Mouse (Mus musculus): ENCODE measurements around the gene Sdhaf3. TPM values are rescaled to one million over a fixed set of nuclear protein-coding genes. Genes with fewer than 3 reads are reported as not detected.

Sdhaf3 gene
- total RNA-seq, 2 experiments from 2014 or later = 6.0 to 6.2 TPM

GRCm38 (mm10) chr6:7038835-7039234 is 83.0 kb downstream of the Sdhaf3 start:
- no peak for DNase-seq (ENCODE audit: low spot score in 2 of 2)
- intact Hi-C loops (cut with DNase I) = loop anchor here (5.0 kb wide), 1 partner anchor 782 kb away; no protein-coding TSS in a partner anchor

DNA sequence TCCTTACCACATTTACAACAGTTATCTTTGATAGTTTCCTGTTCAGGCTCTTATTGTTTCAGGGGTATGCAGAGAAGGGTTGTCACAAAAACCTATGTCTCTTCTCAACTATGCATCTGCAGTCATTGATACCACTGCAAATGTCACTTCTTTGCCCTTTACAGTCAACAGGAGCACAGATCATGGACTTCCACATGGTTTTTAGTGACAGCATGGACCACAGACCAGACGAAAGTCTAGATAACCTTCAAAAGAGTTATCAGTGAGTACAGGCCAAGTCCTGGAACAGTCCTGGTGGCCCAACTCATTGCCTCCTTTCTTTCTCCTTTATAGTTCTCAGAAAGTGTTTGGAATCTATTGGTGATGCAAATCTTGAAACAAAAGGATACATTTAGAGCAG is 86.1 kb downstream of the Sdhaf3 start:
- intact Hi-C loops (cut with DNase I) = no loop called here
- DNase-seq (ENCODE audit: low spot score in 2 of 2) = no peak

GRCm38 (mm10) chr6:7062819-7063218 is 107.0 kb downstream of the Sdhaf3 start:
- intact Hi-C loops (cut with DNase I) = no loop called here
- no peak for DNase-seq (ENCODE audit: low spot score in 2 of 2)

DNA sequence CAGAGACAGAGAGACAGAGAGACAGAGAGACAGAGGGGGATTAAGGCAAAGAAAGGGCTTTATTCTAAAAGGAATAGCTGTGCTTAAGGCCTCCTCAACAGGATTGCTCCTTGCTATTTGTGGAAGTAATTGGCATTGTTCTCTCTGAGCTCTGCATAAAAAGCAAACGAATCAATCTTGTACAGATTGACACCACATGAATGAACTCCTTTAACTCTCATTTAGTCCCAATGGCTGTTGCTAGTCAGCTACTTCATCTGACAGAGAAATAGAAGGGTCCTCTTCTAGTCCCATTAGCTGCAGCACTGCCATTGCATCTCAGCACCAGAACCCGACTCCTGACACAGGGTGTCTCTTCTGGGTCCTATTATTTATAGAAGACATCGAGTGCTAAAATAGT is 113.0 kb downstream of the Sdhaf3 start:
- intact Hi-C loops (cut with DNase I) = no loop called here
- no peak for DNase-seq (ENCODE audit: low spot score in 2 of 2)

- no peak for DNase-seq (ENCODE audit: low spot score in 2 of 2)
- intact Hi-C loops (cut with DNase I) = no loop called here
These were observed 113.7 kb downstream of the Sdhaf3 start for GRCm38 (mm10) chr6:7069463-7069862.

DNA sequence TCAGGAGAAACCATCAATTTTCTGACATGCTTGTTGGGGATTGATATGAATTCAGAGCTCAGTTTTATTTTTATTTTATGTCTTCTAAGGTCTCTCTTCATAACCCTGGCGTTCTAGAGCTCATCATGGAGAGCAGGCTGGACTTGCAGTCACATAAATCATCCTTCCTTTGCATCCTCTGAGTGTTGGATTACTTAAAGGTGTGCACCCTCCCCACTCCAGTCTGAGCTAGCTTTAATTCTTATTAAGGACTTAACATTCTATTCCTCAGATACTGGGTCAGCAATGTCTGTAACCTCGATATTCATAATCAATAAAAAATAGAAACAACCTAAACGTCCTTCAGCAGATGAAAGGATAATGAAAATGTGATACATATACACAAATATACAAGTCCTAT is 126.2 kb downstream of the Sdhaf3 start:
- intact Hi-C loops (cut with DNase I) = no loop called here
- DNase-seq (ENCODE audit: low spot score in 2 of 2) = no peak

- intact Hi-C loops (cut with DNase I) = no loop called here
- no peak for DNase-seq (ENCODE audit: low spot score in 2 of 2)
These were observed 126.9 kb downstream of the Sdhaf3 start for GRCm38 (mm10) chr6:7082467-7083259.

- intact Hi-C loops (cut with DNase I) = no loop called here
- DNase-seq (ENCODE audit: low spot score in 2 of 2) = peak; percentile 20 to 49
These were observed 127.9 kb downstream of the Sdhaf3 start for GRCm38 (mm10) chr6:7083661-7084060.

- DNase-seq (ENCODE audit: low spot score in 2 of 2) = peak; percentile 11 to 41
- intact Hi-C loops (cut with DNase I) = no loop called here
These were observed 128.6 kb downstream of the Sdhaf3 start for GRCm38 (mm10) chr6:7084370-7084769.

DNA sequence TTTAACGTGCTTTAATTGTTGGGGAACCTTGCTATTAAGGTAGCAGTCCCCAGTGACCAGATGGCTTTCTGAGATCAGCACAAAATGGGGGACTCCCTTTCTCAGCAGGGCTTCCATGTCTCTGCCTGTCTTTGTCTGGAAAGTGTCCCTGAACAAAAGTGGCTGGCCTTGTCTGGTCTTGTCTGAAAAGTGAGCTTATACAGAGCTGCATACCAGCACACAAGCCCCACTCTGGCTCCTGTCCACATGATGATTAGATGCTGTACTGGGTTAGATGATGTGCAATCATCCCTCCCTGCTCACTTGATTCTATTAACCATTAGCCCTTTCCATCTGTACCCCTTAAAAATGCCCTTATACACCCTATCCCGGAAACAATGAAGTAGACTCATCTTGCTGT is 129.7 kb downstream of the Sdhaf3 start:
- no peak for DNase-seq (ENCODE audit: low spot score in 2 of 2)
- intact Hi-C loops (cut with DNase I) = no loop called here

- intact Hi-C loops (cut with DNase I) = no loop called here
- DNase-seq (ENCODE audit: low spot score in 2 of 2) = no peak
These were observed 136.3 kb downstream of the Sdhaf3 start for GRCm38 (mm10) chr6:7092094-7092493.

Other genes with a start within 250 kb of the Sdhaf3 start
- gene Dlx6, start 92.7 kb upstream of the Sdhaf3 start, total RNA-seq (2021) = 10 to 100 TPM in 1 of 2 experiments, 1 to 10 TPM in 1; 7.3 to 21.3 TPM
- 1 to 10 TPM; 6.5 to 9.1 TPM for gene Dlx5, start 73.9 kb upstream of the Sdhaf3 start, total RNA-seq (2021)